Mouse (Mus musculus) lung, postnatal 0 days (tissue): ENCODE measurements at regions not wholly inside any gene's neighbourhood (a gene's known extent, or its start where the extent isn't known, plus 50 kb on each side); places are given as distances from the start of the nearest gene placed in this dataset.

Experiments
- CTCF ChIP-seq: IDR thresholded peaks from 2 replicates; pipeline ENCODE4 v1.5.1; 2016; ENCODE audit warnings: antibody characterized with exemption, mild to moderate bottlenecking
- EP300 ChIP-seq: IDR thresholded peaks from 2 replicates; pipeline ENCODE4 v1.6.1; 2016; ENCODE audit warnings: antibody characterized with exemption, mild to moderate bottlenecking, control low read depth

DNA sequence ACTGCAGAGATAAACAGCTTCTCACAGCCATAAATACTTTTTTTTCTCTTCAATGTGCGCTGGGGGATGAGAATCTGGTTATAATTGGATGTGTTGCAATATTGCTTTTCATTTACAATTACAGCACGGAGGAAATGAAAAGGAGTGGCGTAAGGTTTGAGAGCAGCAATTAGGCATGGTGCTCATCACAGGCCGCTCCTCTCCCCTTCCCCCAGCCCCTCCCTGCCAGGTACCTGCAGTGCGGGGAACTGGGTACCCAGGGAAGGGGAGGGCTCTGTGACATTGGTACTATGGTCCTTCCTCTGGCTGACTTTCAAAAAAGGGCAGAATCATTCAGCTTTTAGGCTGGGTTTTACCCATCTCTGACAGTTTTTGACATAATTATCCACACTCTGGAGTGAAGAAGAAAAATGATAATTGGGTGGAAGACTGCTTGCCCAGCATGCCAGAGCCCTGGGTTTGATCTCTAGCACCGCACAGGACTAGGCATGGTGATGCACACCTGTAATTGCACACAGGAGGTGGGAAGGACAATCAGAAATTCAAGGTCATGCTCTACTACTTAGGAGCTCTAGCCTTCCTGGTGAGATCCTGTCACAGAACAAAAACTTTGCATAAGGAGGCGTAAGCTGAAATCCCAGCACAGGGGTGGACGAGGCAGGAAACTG is 59.1 kb upstream of the Ercc4 start:
- TF ChIP-seq EP300 (no peak), CTCF (no peak)
